Mouse (Mus musculus): Measurements from ENCODE around the gene AU041133. TPM values are rescaled to one million over a fixed set of nuclear protein-coding genes. Genes with fewer than 3 reads are reported as not detected.

The AU041133 gene
- polyA plus RNA-seq (2017; shearing (Covaris generic)), result 14.6 TPM

DNA sequence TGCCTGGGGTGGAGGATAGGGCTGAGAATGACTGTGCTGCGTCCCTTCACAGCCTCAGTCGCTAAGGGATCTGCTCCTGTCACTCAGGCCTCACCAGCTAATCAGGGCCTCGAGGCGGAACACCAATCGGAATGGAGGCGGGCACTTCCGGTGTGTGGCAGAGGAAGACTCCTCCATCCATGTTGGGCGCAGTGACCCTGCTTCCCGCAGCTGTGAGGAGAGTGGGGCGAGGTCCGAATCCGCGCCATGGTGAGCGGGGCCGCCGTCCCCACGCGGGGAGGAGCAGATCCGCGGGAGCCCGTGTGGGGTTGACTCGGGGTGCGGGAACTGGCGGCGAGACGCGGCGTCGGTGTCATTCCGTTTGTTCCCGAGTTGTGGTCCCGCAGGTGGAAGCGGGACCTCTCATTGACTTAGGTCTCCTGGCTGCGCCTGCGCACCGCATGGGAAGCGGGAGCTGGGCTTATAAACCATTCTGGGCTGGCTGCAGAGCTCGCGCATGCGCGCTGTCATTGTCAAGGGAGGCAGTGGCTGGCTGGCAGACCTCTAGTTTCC is at the start of gene AU041133:
Gene AU041133 (plus strand): TSS at position 164 of the 552 bp plus-strand sequence.

DNA sequence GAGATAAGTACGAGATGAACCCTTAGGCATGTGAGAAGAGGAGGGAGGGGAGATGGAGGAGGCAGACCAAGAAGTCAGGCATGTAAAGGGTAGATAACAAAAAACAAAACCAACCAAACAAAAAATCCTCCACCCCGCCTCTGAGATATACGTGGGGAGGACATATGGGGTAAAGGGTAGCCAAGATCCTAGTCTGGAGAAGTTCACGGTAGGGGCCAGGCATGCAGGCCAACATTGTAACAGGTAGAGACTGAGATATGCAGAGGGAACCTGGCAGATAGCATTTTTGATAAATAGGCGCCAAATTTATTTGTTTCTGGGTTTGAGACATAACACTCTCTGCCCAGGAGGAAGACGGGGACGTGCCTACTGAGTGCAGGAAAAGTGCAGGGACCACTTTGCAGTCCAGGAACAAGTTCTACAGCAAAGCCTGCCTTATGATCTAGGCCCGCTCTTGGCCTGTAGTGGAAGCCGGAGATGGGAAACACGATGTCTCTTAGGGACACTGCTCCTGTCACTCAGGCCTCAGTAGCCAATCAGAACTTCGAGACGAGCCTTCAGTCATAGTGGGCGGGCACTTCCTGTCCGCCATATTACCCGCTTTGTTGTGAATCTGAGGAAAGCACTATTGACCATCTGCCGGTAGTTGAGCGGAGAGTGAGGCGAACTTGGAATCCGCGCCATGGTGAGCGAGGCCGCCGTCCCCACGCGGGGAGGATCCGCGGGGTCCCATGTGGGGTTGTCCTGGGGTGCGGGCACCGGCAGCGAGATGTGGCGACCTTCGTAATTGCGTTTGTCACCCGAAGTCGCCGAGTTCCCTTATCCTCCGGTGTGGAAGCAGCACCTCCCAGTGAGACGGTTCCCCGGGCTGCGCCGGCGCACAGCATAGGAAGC is 44.8 kb upstream of the AU041133 start, which contains the start of gene BC024063:
Gene BC024063 (plus strand): TSS at position 626 of the 894 bp plus-strand sequence.

Other genes with a start within 250 kb of the AU041133 start
- gene Zfp781, start 197.5 kb upstream of the AU041133 start, polyA plus RNA-seq (2017; shearing (Covaris generic)), result 5.1 TPM
- gene Zfp873, start 79.9 kb upstream of the AU041133 start, polyA plus RNA-seq (2017; shearing (Covaris generic)), result 12.0 TPM
- gene BC024063, start 44.7 kb upstream of the AU041133 start, polyA plus RNA-seq (2017; shearing (Covaris generic)), result 6.8 TPM
- 12.5 TPM for gene Zfp938, start 113.3 kb downstream of the AU041133 start, polyA plus RNA-seq (2017; shearing (Covaris generic))
- not detected for gene 4932415D10Rik, start 188.6 kb downstream of the AU041133 start, polyA plus RNA-seq (2017; shearing (Covaris generic))
- gene Gm4924, start 226.2 kb downstream of the AU041133 start, polyA plus RNA-seq (2017; shearing (Covaris generic)), result 12.2 TPM